Mouse (Mus musculus) hindlimb bud, embryonic 11.5 days (tissue): ENCODE results near the gene Chd6.

Source experiments
- DNase-seq: peaks from one replicate; pipeline ENCODE4 v3.0.0-alpha.2; 2012; ENCODE audit warnings: low read depth, low spot score; ENCODE audit errors: extremely low spot score

Gene Chd6

GRCm38 (mm10) chr2:160933890-160934289 lies 175.0 kb downstream of the Chd6 start:
- no peak for DNase-seq

- no peak for DNase-seq
Measured at GRCm38 (mm10) chr2:160932981-160933380, 175.9 kb downstream of the Chd6 start.

- DNase-seq: no peak
Measured at GRCm38 (mm10) chr2:160932325-160932724, 176.6 kb downstream of the Chd6 start.

GRCm38 (mm10) chr2:160931378-160931777 lies 177.5 kb downstream of the Chd6 start:
- DNase-seq: no peak

GRCm38 (mm10) chr2:160925203-160925602 lies 183.7 kb downstream of the Chd6 start:
- no peak for DNase-seq

- DNase-seq: no peak
Measured at GRCm38 (mm10) chr2:160921285-160921684, 187.6 kb downstream of the Chd6 start.

- DNase-seq: no peak
Measured at GRCm38 (mm10) chr2:160918930-160919215, 190.0 kb downstream of the Chd6 start.

- DNase-seq: no peak
Measured at GRCm38 (mm10) chr2:160918154-160918929, 190.5 kb downstream of the Chd6 start.

- no peak for DNase-seq
Measured at GRCm38 (mm10) chr2:160917313-160917712, 191.6 kb downstream of the Chd6 start.

- DNase-seq: no peak
Measured at GRCm38 (mm10) chr2:160916714-160917113, 192.2 kb downstream of the Chd6 start.

GRCm38 (mm10) chr2:160915821-160916610 lies 192.9 kb downstream of the Chd6 start:
- DNase-seq: no peak

GRCm38 (mm10) chr2:160914656-160915055 lies 194.2 kb downstream of the Chd6 start:
- DNase-seq: no peak

- DNase-seq: no peak
Measured at GRCm38 (mm10) chr2:160912231-160912671, 196.6 kb downstream of the Chd6 start, which contains the start of gene Emilin3. Gene Emilin3 (minus strand): TSS chr2:160912328.

- DNase-seq: no peak
Measured at GRCm38 (mm10) chr2:160911558-160912201, 197.2 kb downstream of the Chd6 start.

GRCm38 (mm10) chr2:160910633-160911032 lies 198.2 kb downstream of the Chd6 start:
- DNase-seq: no peak

GRCm38 (mm10) chr2:160908607-160909006 lies 200.3 kb downstream of the Chd6 start:
- DNase-seq: no peak

- no peak for DNase-seq
Measured at GRCm38 (mm10) chr2:160906101-160906500, 202.8 kb downstream of the Chd6 start.

- no peak for DNase-seq
Measured at GRCm38 (mm10) chr2:160905301-160905700, 203.6 kb downstream of the Chd6 start.

GRCm38 (mm10) chr2:160901656-160902412 lies 207.0 kb downstream of the Chd6 start:
- no peak for DNase-seq
